Comparison of ENCODE assay signal across 30 mouse cellular contexts in genomic region chr2:124724827-124725480, GRCm38 (mm10).
DNase-seq lines count a peak whose midpoint lies in the region; ATAC-seq and TF ChIP-seq lines count a peak whose summit lies in the region.
"Had no signal": no experiment of that assay in that cellular context is flagged by ENCODE, and none has a peak within 500 bp of the region (broad histone marks: within the 10 kb centered on the region; RNA-seq: fewer than 3 reads in every experiment).

No protein-coding gene starts in this region.

- H3K9me3 ChIP-seq in embryonic facial prominence, embryonic 14.5 days (ENCODE audit: control insufficient read depth, low read length): no peaks in the 10 kb centered on the region
- H3K9me3 ChIP-seq in embryonic facial prominence, embryonic 10.5 days: no peaks in the 10 kb centered on the region
- H3K9me3 ChIP-seq in hindbrain, embryonic 14.5 days (ENCODE audit: control insufficient read depth, low read length): no peaks in the 10 kb centered on the region
- H3K9me3 ChIP-seq in hindbrain, embryonic 16.5 days (ENCODE audit: control insufficient read depth, low read length): no peaks in the 10 kb centered on the region
- no peaks in the 10 kb centered on the region for H3K9me3 ChIP-seq in neural tube, embryonic 12.5 days
- H3K9me3 ChIP-seq in neural tube, embryonic 15.5 days (replicated peaks): no peaks in the 10 kb centered on the region
- no peaks in the 10 kb centered on the region for H3K9me3 ChIP-seq in stomach, postnatal 0 days (ENCODE audit: control insufficient read depth, low read length)
- H3K9me3 ChIP-seq: forebrain, embryonic 13.5 days; limb, embryonic 15.5 days; liver, embryonic 13.5 days; midbrain, embryonic 15.5 days had no signal

- H3K9ac ChIP-seq in embryonic facial prominence, embryonic 14.5 days (ENCODE audit: low read depth, low read length): no peak overlapping the region
- no peak overlapping the region for H3K9ac ChIP-seq in hindbrain, embryonic 14.5 days
- no peak overlapping the region for H3K9ac ChIP-seq in hindbrain, embryonic 16.5 days (ENCODE audit: low read depth, low read length)
- no peak overlapping the region for H3K9ac ChIP-seq in neural tube, embryonic 12.5 days
- H3K9ac ChIP-seq in neural tube, embryonic 15.5 days (replicated peaks): no peak overlapping the region
- no peak overlapping the region for H3K9ac ChIP-seq in stomach, postnatal 0 days (ENCODE audit: low read length)
- H3K9ac ChIP-seq: forebrain, embryonic 13.5 days; limb, embryonic 15.5 days; liver, embryonic 13.5 days; midbrain, embryonic 15.5 days had no signal

- H3K27ac ChIP-seq in embryonic facial prominence, embryonic 14.5 days (replicated peaks; ENCODE audit: low read depth, low read length): no peak overlapping the region
- no peak overlapping the region for H3K27ac ChIP-seq in embryonic facial prominence, embryonic 10.5 days (replicated peaks)
- H3K27ac ChIP-seq in hindbrain, embryonic 14.5 days: no peak overlapping the region
- H3K27ac ChIP-seq in hindbrain, embryonic 16.5 days (ENCODE audit: low read depth, low read length): no peak overlapping the region
- H3K27ac ChIP-seq in neural tube, embryonic 12.5 days: no peak overlapping the region
- no peak overlapping the region for H3K27ac ChIP-seq in neural tube, embryonic 15.5 days (replicated peaks)
- no peak overlapping the region for H3K27ac ChIP-seq in stomach, postnatal 0 days (replicated peaks)
- H3K27ac ChIP-seq: forebrain, embryonic 13.5 days; limb, embryonic 15.5 days; liver, embryonic 13.5 days; macrophage; midbrain, embryonic 15.5 days had no signal

- WGBS in embryonic facial prominence, embryonic 14.5 days: 71% methylated on average over 5 of the region's 5 CpGs
- WGBS in embryonic facial prominence, embryonic 10.5 days: 77% methylated on average over 5 of the region's 5 CpGs
- WGBS in hindbrain, embryonic 14.5 days: 50% methylated on average over 5 of the region's 5 CpGs
- WGBS in hindbrain, embryonic 16.5 days: 50% methylated on average over 5 of the region's 5 CpGs
- 41% methylated on average over 5 of the region's 5 CpGs for WGBS in neural tube, embryonic 12.5 days
- 39% methylated on average over 5 of the region's 5 CpGs for WGBS in neural tube, embryonic 15.5 days
- 55% methylated on average over 5 of the region's 5 CpGs for WGBS in stomach, postnatal 0 days

- TF ChIP-seq CTCF in stomach, postnatal 0 days (IDR thresholded peaks at IDR 0.05; ENCODE audit: low read depth): no peak

- no peaks in the 10 kb centered on the region for H3K36me3 ChIP-seq in embryonic facial prominence, embryonic 14.5 days (ENCODE audit: control insufficient read depth, insufficient read depth, low read length)
- no peaks in the 10 kb centered on the region for H3K36me3 ChIP-seq in embryonic facial prominence, embryonic 10.5 days (replicated peaks)
- no peaks in the 10 kb centered on the region for H3K36me3 ChIP-seq in hindbrain, embryonic 14.5 days (replicated peaks; ENCODE audit: control insufficient read depth, insufficient read depth)
- H3K36me3 ChIP-seq in hindbrain, embryonic 16.5 days (ENCODE audit: control insufficient read depth, insufficient read depth, low read length): no peaks in the 10 kb centered on the region
- H3K36me3 ChIP-seq in neural tube, embryonic 12.5 days: no peaks in the 10 kb centered on the region
- no peaks in the 10 kb centered on the region for H3K36me3 ChIP-seq in neural tube, embryonic 15.5 days
- no peaks in the 10 kb centered on the region for H3K36me3 ChIP-seq in stomach, postnatal 0 days (ENCODE audit: control insufficient read depth, insufficient read depth, low read length)
- H3K36me3 ChIP-seq: G1E; limb, embryonic 15.5 days; liver, embryonic 13.5 days; midbrain, embryonic 15.5 days had no signal

- TF ChIP-seq EP300 in stomach, postnatal 0 days (optimal IDR thresholded peaks at IDR 0.05): no peak

- DNase-seq in embryonic facial prominence, embryonic 14.5 days (ENCODE audit: low spot score): peak; percentile 41
- no peak for DNase-seq in embryonic facial prominence, embryonic 10.5 days (ENCODE audit: low spot score)
- DNase-seq in hindbrain, embryonic 14.5 days (ENCODE audit: low spot score): no peak
- DNase-seq in neural tube, embryonic 10.5 days (ENCODE audit: extremely low spot score, low spot score): no peak
- no peak for DNase-seq in stomach, postnatal 0 days (ENCODE audit: low spot score)
- DNase-seq: adrenal gland, adult 8-10 months; cerebellum, adult 11 months; cerebellum, adult 9-10 months; cerebellum, postnatal 36 days; gastrocnemius, postnatal 25 days; heart, adult 18-20 months; heart, postnatal 4 days; kidney, adult 2 months; kidney, postnatal 4 days; layer of hippocampus, postnatal 36 days; left cerebral cortex, postnatal 4 days; liver, embryonic 13.5 days; lung, adult 18-20 months; thymus, adult 2 months; thymus, postnatal 36 days had no signal

- H3K4me3 ChIP-seq in embryonic facial prominence, embryonic 14.5 days (ENCODE audit: low read depth, low read length): no peak overlapping the region
- H3K4me3 ChIP-seq in embryonic facial prominence, embryonic 10.5 days: no peak overlapping the region
- H3K4me3 ChIP-seq in hindbrain, embryonic 14.5 days (replicated peaks; ENCODE audit: low read length): no peak overlapping the region
- H3K4me3 ChIP-seq in hindbrain, embryonic 16.5 days (ENCODE audit: low read length): no peak overlapping the region
- no peak overlapping the region for H3K4me3 ChIP-seq in neural tube, embryonic 12.5 days
- no peak overlapping the region for H3K4me3 ChIP-seq in neural tube, embryonic 15.5 days (replicated peaks)
- H3K4me3 ChIP-seq in stomach, postnatal 0 days (ENCODE audit: low read depth, low read length): no peak overlapping the region
- H3K4me3 ChIP-seq: forebrain, embryonic 13.5 days; limb, embryonic 15.5 days; liver, embryonic 13.5 days; midbrain, embryonic 15.5 days had no signal

- ATAC-seq in embryonic facial prominence, embryonic 14.5 days (ENCODE audit: low read depth): peak; percentile 87; the same call in 1 of the 2 replicates
- 0 out of 2 replicates have a peak, but pooled peaks have one; percentile 37 for ATAC-seq in hindbrain, embryonic 14.5 days (ENCODE audit: low FRiP score)
- no peak; the same call in 1 of the 2 replicates for ATAC-seq in hindbrain, embryonic 16.5 days
- peak; percentile 61 for ATAC-seq in neural tube, embryonic 12.5 days (ENCODE audit: low FRiP score, low read depth)
- ATAC-seq in neural tube, embryonic 15.5 days (ENCODE audit: low FRiP score): peak; percentile 77; the same call in 1 of the 2 replicates
- no peak for ATAC-seq in stomach, postnatal 0 days (ENCODE audit: low FRiP score, low TSS enrichment)
- ATAC-seq: forebrain, embryonic 13.5 days; lung, postnatal 0 days; midbrain, embryonic 15.5 days had no signal

- H3K4me2 ChIP-seq in embryonic facial prominence, embryonic 14.5 days (ENCODE audit: low read depth, low read length): no peak overlapping the region
- H3K4me2 ChIP-seq in hindbrain, embryonic 14.5 days (replicated peaks): no peak overlapping the region
- H3K4me2 ChIP-seq in hindbrain, embryonic 16.5 days (ENCODE audit: low read length): no peak overlapping the region
- H3K4me2 ChIP-seq in neural tube, embryonic 12.5 days (replicated peaks): no peak overlapping the region
- H3K4me2 ChIP-seq in neural tube, embryonic 15.5 days: no peak overlapping the region
- H3K4me2 ChIP-seq in stomach, postnatal 0 days (replicated peaks; ENCODE audit: low read depth): no peak overlapping the region
- H3K4me2 ChIP-seq: forebrain, embryonic 13.5 days; heart, embryonic 11.5 days; limb, embryonic 15.5 days; liver, embryonic 13.5 days; midbrain, embryonic 15.5 days had no signal

- no peaks in the 10 kb centered on the region for H3K27me3 ChIP-seq in embryonic facial prominence, embryonic 14.5 days (replicated peaks; ENCODE audit: control insufficient read depth, insufficient read depth, low read length)
- H3K27me3 ChIP-seq in embryonic facial prominence, embryonic 10.5 days (replicated peaks; ENCODE audit: low read depth, poor library complexity, severe bottlenecking): no peaks in the 10 kb centered on the region
- no peaks in the 10 kb centered on the region for H3K27me3 ChIP-seq in hindbrain, embryonic 14.5 days (ENCODE audit: control insufficient read depth, insufficient read depth, low read length)
- no peaks in the 10 kb centered on the region for H3K27me3 ChIP-seq in hindbrain, embryonic 16.5 days (replicated peaks; ENCODE audit: control insufficient read depth, insufficient read depth, low read length)
- no peaks in the 10 kb centered on the region for H3K27me3 ChIP-seq in neural tube, embryonic 12.5 days (replicated peaks)
- H3K27me3 ChIP-seq in neural tube, embryonic 15.5 days (replicated peaks): no peaks in the 10 kb centered on the region
- H3K27me3 ChIP-seq in stomach, postnatal 0 days (ENCODE audit: control insufficient read depth, insufficient read depth, low read length): no peaks in the 10 kb centered on the region
- H3K27me3 ChIP-seq: forebrain, embryonic 13.5 days; limb, embryonic 15.5 days; liver, embryonic 13.5 days; midbrain, embryonic 15.5 days had no signal

- H3K4me1 ChIP-seq in embryonic facial prominence, embryonic 14.5 days (ENCODE audit: control insufficient read depth, insufficient read depth, low read length): no peaks in the 10 kb centered on the region
- H3K4me1 ChIP-seq in embryonic facial prominence, embryonic 10.5 days: peaks cover 3% of the 10 kb centered on the region; the same call in 1 of the 2 replicates
- 0 out of 2 replicates have a peak, but pooled peaks cover 4% of the 10 kb centered on the region for H3K4me1 ChIP-seq in hindbrain, embryonic 14.5 days (replicated peaks; ENCODE audit: control insufficient read depth, insufficient read depth, low read length)
- H3K4me1 ChIP-seq in hindbrain, embryonic 16.5 days (ENCODE audit: control insufficient read depth, insufficient read depth, low read depth, low read length): 0 out of 2 replicates have a peak, but pooled peaks cover 2% of the 10 kb centered on the region
- peaks cover 8% of the 10 kb centered on the region; the same call in 1 of the 2 replicates for H3K4me1 ChIP-seq in neural tube, embryonic 12.5 days
- peaks cover 17% of the 10 kb centered on the region for H3K4me1 ChIP-seq in neural tube, embryonic 15.5 days
- 0 out of 2 replicates have a peak, but pooled peaks cover 2% of the 10 kb centered on the region for H3K4me1 ChIP-seq in stomach, postnatal 0 days (replicated peaks; ENCODE audit: control insufficient read depth, insufficient read depth)
- H3K4me1 ChIP-seq: liver, embryonic 13.5 days; midbrain, embryonic 15.5 days had no signal

Comparison
In these comparisons a context has a peak if more than half of its experiments do, and no peak if none do; other contexts are left out.
1. ATAC-seq: peak in embryonic facial prominence, embryonic 14.5 days (single experiment), hindbrain, embryonic 14.5 days (single experiment), neural tube, embryonic 12.5 days (single experiment) and neural tube, embryonic 15.5 days (single experiment); none in hindbrain, embryonic 16.5 days (single experiment) and stomach, postnatal 0 days (single experiment).